Mouse (Mus musculus) heart, embryonic 14.5 days (tissue): ENCODE measurements at regions not wholly inside any gene's neighbourhood (a gene's known extent, or its start where the extent isn't known, plus 50 kb on each side); places are given as distances from the start of the nearest gene placed in this dataset.

ENCODE experiments used
- ATAC-seq: fragments of 200-750 bp; cut with Nextera tagmentation; 2 replicates; pipeline ENCODE4 v1.8.0; 2017; ENCODE audit warnings: low read depth, moderate TSS enrichment; ENCODE audit not compliant: insufficient number of reproducible peaks, insufficient read depth, low FRiP score
- H3K27ac ChIP-seq, 2 experiments: fragments of 200-500 bp in 1 of 2; fragments of 300-500 bp in 1 of 2; sonication (generic) in 1 of 2; replicated peaks in 1 of 2; 2 replicates each; pipeline ENCODE4 v1.5.1; 2012 to 2014; ENCODE audit warnings: low read depth in 2 of 2, low read length in 2 of 2, control low read depth in 1 of 2, mild to moderate bottlenecking in 1 of 2, mixed read lengths in 1 of 2; ENCODE audit not compliant: control insufficient read depth in 1 of 2, insufficient read depth in 1 of 2
- H3K27me3 ChIP-seq: fragments of 300-500 bp; sonication (generic); 2 replicates; pipeline ENCODE4 v1.6.1; 2014; ENCODE audit warnings: mild to moderate bottlenecking, low read length, control low read depth; ENCODE audit not compliant: control insufficient read depth, insufficient read depth
- H3K36me3 ChIP-seq: fragments of 300-500 bp; sonication (generic); 2 replicates; pipeline ENCODE4 v1.6.1; 2014; ENCODE audit warnings: mild to moderate bottlenecking, control low read depth, low read length, mixed read lengths; ENCODE audit not compliant: control insufficient read depth, insufficient read depth
- H3K4me1 ChIP-seq, 2 experiments: fragments of 200-500 bp in 1 of 2; fragments of 300-500 bp in 1 of 2; sonication (generic) in 1 of 2; 2 replicates each; pipeline ENCODE4 v1.6.1; 2012 to 2014; ENCODE audit warnings: low read length in 2 of 2, control low read depth in 1 of 2, mixed read lengths in 1 of 2; ENCODE audit not compliant: control insufficient read depth in 2 of 2, insufficient read depth in 2 of 2
- H3K4me2 ChIP-seq: fragments of 300-500 bp; sonication (generic); 2 replicates; pipeline ENCODE4 v1.6.1; 2014; ENCODE audit warnings: mild to moderate bottlenecking, low read length
- H3K4me3 ChIP-seq, 2 experiments: fragments of 200-500 bp in 1 of 2; fragments of 300-500 bp in 1 of 2; sonication (generic) in 1 of 2; 2 replicates each; pipeline ENCODE4 v1.5.1; 2012 to 2014; ENCODE audit warnings: low read length in 2 of 2, mild to moderate bottlenecking in 2 of 2, control low read depth in 1 of 2, low read depth in 1 of 2, moderate library complexity in 1 of 2; ENCODE audit not compliant: control insufficient read depth in 1 of 2, insufficient read depth in 1 of 2
- H3K9ac ChIP-seq: fragments of 300-500 bp; sonication (generic); 2 replicates; pipeline ENCODE4 v1.6.1; 2014; ENCODE audit warnings: mild to moderate bottlenecking, low read length
- H3K9me3 ChIP-seq: fragments of 300-500 bp; sonication (generic); 2 replicates; pipeline ENCODE4 v1.6.1; 2016; ENCODE audit warnings: low read length, control low read depth; ENCODE audit not compliant: control insufficient read depth
- WGBS: fragments of 180-500 bp; shearing (Covaris S2); extraction: QIAGEN DNeasy Blood & Tissue Kit; methylation state at CpG from one replicate; pipeline ENCODE4 v1.1.7; 2014; 5-methylcytosine and 5-hydroxymethylcytosine counted together

GRCm38 (mm10) chr1:152167716-152168115, 77.8 kb upstream of the 1700025G04Rik start:
- H3K9me3 ChIP-seq = no peaks in the 10 kb centered on the region
- H3K4me3 ChIP-seq = no peak overlapping the region
- peaks cover 18 to 25% of the 10 kb centered on the region in 2 experiments for H3K4me1 ChIP-seq
- no peak for ATAC-seq
- H3K36me3 ChIP-seq = no peaks in the 10 kb centered on the region
- 0 out of 2 replicates have a peak overlapping the region, but pooled peaks have one; percentile 1 for H3K4me2 ChIP-seq
- peak overlapping the region; percentile 59 to 63 for H3K27ac ChIP-seq
- 65% methylated on average over 5 of the region's 5 CpGs for WGBS
- H3K9ac ChIP-seq = peak overlapping the region; percentile 17; the same call in 1 of the 2 replicates
- no peaks in the 10 kb centered on the region for H3K27me3 ChIP-seq

GRCm38 (mm10) chr1:152165490-152165905, 75.6 kb upstream of the 1700025G04Rik start:
- Histone ChIP-seq H3K36me3 (no peaks in the 10 kb centered on the region), H3K9ac (no peak overlapping the region), H3K4me1 (peaks cover 18 to 25% of the 10 kb centered on the region in 2 experiments), H3K4me3 (no peak overlapping the region), H3K27me3 (no peaks in the 10 kb centered on the region), H3K9me3 (no peaks in the 10 kb centered on the region), H3K27ac (no peak overlapping the region), H3K4me2 (no peak overlapping the region)
- no peak for ATAC-seq
- 76% methylated on average over 5 of the region's 5 CpGs for WGBS

- H3K4me3 ChIP-seq = no peak overlapping the region
- H3K9me3 ChIP-seq = no peaks in the 10 kb centered on the region
- H3K4me1 ChIP-seq = peaks cover 18 to 25% of the 10 kb centered on the region in 2 experiments
- H3K36me3 ChIP-seq = no peaks in the 10 kb centered on the region
- H3K27me3 ChIP-seq = no peaks in the 10 kb centered on the region
- H3K27ac ChIP-seq = no peak overlapping the region; a peak in 1 of 4 replicates
- ATAC-seq = no peak
- WGBS = 44% methylated on average over 12 of the region's 12 CpGs
- no peak overlapping the region for H3K9ac ChIP-seq
- H3K4me2 ChIP-seq = no peak overlapping the region
Observed at GRCm38 (mm10) chr1:152164843-152165489, 75.0 kb upstream of the 1700025G04Rik start.

- 22% methylated on average over 5 of the region's 5 CpGs for WGBS
- H3K4me3 ChIP-seq = no peak overlapping the region
- no peaks in the 10 kb centered on the region for H3K27me3 ChIP-seq
- no peak overlapping the region for H3K9ac ChIP-seq
- 0 out of 2 replicates have a peak, but pooled peaks have one; percentile 47 for ATAC-seq
- peaks cover 18 to 25% of the 10 kb centered on the region in 2 experiments for H3K4me1 ChIP-seq
- H3K4me2 ChIP-seq = 0 out of 2 replicates have a peak overlapping the region, but pooled peaks have one; percentile 22
- H3K27ac ChIP-seq = peak overlapping the region; percentile 49 to 57
- H3K9me3 ChIP-seq = no peaks in the 10 kb centered on the region
- H3K36me3 ChIP-seq = no peaks in the 10 kb centered on the region
Observed at GRCm38 (mm10) chr1:152164212-152164611, 74.3 kb upstream of the 1700025G04Rik start.

- no peak overlapping the region for H3K4me2 ChIP-seq
- H3K36me3 ChIP-seq = no peaks in the 10 kb centered on the region
- ATAC-seq = no peak
- H3K9ac ChIP-seq = no peak overlapping the region
- H3K9me3 ChIP-seq = no peaks in the 10 kb centered on the region
- peaks cover 0 to 2% of the 10 kb centered on the region in 2 experiments; a peak in 2 of 4 replicates for H3K4me1 ChIP-seq
- WGBS = 66% methylated on average over 5 of the region's 5 CpGs
- H3K27me3 ChIP-seq = no peaks in the 10 kb centered on the region
- H3K27ac ChIP-seq = 0 out of 4 replicates have a peak overlapping the region, but pooled peaks have one; percentile 28 to 55
- no peak overlapping the region for H3K4me3 ChIP-seq
Observed at GRCm38 (mm10) chr1:152152474-152152873, 62.5 kb upstream of the 1700025G04Rik start.

GRCm38 (mm10) chr1:152148731-152149130, 58.8 kb upstream of the 1700025G04Rik start:
- H3K27me3 ChIP-seq = no peaks in the 10 kb centered on the region
- 69% methylated on average over 3 of the region's 3 CpGs for WGBS
- no peak for ATAC-seq
- peaks cover 0 to 2% of the 10 kb centered on the region in 2 experiments; a peak in 1 of 4 replicates for H3K4me1 ChIP-seq
- no peaks in the 10 kb centered on the region for H3K36me3 ChIP-seq
- no peak overlapping the region for H3K9ac ChIP-seq
- H3K4me3 ChIP-seq = no peak overlapping the region
- H3K4me2 ChIP-seq = no peak overlapping the region
- H3K27ac ChIP-seq = no peak overlapping the region
- H3K9me3 ChIP-seq = 0 out of 2 replicates have a peak, but pooled peaks cover 5% of the 10 kb centered on the region

GRCm38 (mm10) chr1:152140175-152140574, 50.2 kb upstream of the 1700025G04Rik start:
- H3K4me2 ChIP-seq = no peak overlapping the region
- peaks cover 11% of the 10 kb centered on the region for H3K9me3 ChIP-seq
- no peaks in the 10 kb centered on the region for H3K4me1 ChIP-seq
- no peak overlapping the region for H3K4me3 ChIP-seq
- H3K9ac ChIP-seq = no peak overlapping the region
- H3K27me3 ChIP-seq = no peaks in the 10 kb centered on the region
- H3K36me3 ChIP-seq = no peaks in the 10 kb centered on the region
- 10% methylated on average over 5 of the region's 5 CpGs for WGBS
- H3K27ac ChIP-seq = no peak overlapping the region
- ATAC-seq = no peak
